Mouse (Mus musculus) midbrain, embryonic 15.5 days (tissue): ENCODE data around the gene 1700093K21Rik. TPM values are rescaled to one million over a fixed set of nuclear protein-coding genes. Genes with fewer than 3 reads are reported as not detected.
A peak's percentile ranks its signal among the peaks of the same experiment; 100 is the strongest.
"Not testable (repeated sequence)": the region's sequence is repeated elsewhere in the genome, so short reads cannot be mapped to it uniquely, and the experiment has no call there.

Experiments
- ATAC-seq: fragments of 200-750 bp; cut with Nextera tagmentation; replicated peaks from 2 replicates; pipeline ENCODE4 v1.8.0; 2017; ENCODE audit warnings: moderate TSS enrichment
- H3K27ac ChIP-seq: fragments of 300-500 bp; sonication (generic); 2 replicates; pipeline ENCODE4 v1.5.1; 2015; ENCODE audit warnings: mild to moderate bottlenecking, inconsistent platforms
- H3K27me3 ChIP-seq: fragments of 300-500 bp; sonication (generic); replicated peaks from 2 replicates; pipeline ENCODE4 v1.6.1; 2015; ENCODE audit warnings: inconsistent platforms
- H3K36me3 ChIP-seq: fragments of 300-500 bp; sonication (generic); replicated peaks from 2 replicates; pipeline ENCODE4 v1.6.1; 2015; ENCODE audit warnings: inconsistent platforms
- H3K4me1 ChIP-seq: fragments of 300-500 bp; sonication (generic); 2 replicates; pipeline ENCODE4 v1.6.1; 2015; ENCODE audit warnings: inconsistent platforms
- H3K4me2 ChIP-seq: fragments of 300-500 bp; sonication (generic); 2 replicates; pipeline ENCODE4 v1.6.1; 2015; ENCODE audit warnings: inconsistent platforms, mild to moderate bottlenecking, moderate library complexity
- H3K4me3 ChIP-seq: fragments of 300-500 bp; sonication (generic); 2 replicates; pipeline ENCODE4 v1.5.1; 2015; ENCODE audit warnings: mild to moderate bottlenecking, inconsistent platforms
- H3K9ac ChIP-seq: fragments of 300-500 bp; sonication (generic); 2 replicates; pipeline ENCODE4 v1.6.1; 2015; ENCODE audit warnings: mild to moderate bottlenecking, inconsistent platforms
- H3K9me3 ChIP-seq: fragments of 300-500 bp; sonication (generic); 2 replicates; pipeline ENCODE4 v1.6.1; 2016; ENCODE audit warnings: inconsistent platforms
- WGBS: fragments of 180-500 bp; shearing (Covaris S2); methylation state at CpG from one replicate; pipeline ENCODE4 v1.1.7; 2015; ENCODE audit warnings: mixed read lengths; 5-methylcytosine and 5-hydroxymethylcytosine counted together
- polyA plus RNA-seq: library from polyadenylated mRNA; unstranded; fragments of >200 nt; fragmentation: Nextera tagmentation; extraction: Ambion mirVana; gene quantifications from 2 replicates; pipeline ENCODE4 v1.2.1, GENCODE M21; 2015

1700093K21Rik gene
- polyA plus RNA-seq: 0.13 TPM in 2 replicates

DNA sequence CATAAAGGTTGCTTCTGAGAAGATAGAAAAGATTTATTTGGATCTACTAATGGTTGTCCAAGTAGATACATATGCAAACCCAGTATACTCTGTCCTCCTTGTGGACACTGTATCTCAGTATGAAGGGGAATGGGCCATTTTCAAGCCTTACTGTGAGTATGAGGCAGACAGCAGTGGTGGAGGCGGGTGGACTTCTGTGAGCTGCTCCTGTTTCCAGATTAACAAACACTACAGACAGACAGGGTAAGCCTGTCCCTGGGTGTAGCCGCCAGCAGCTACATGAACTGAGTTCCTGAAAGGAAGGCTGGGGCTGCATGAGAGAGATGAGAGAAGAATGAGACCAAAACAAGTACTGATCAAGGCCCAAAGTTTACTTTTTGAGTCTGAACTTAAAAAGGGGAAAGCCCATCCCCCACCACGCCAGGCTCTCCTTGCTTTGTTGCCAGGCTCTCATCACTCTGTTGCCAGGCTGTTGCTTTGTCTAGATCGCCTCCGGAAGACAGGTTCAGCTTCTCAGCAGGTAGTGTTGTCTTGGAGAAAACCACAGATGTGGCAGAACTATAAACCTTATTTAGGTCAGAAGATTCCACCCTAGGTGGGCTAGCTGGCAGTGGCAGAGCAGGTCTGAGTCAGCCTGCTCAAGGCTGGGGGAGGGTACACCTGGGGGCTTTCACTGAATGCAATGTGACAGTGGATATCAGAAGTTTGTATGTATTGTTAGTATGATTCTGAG, at the start of gene 1700093K21Rik:
Gene 1700093K21Rik (minus strand): TSS at position 683 of the 733 bp plus-strand sequence.
- ATAC-seq: no peak
- WGBS: 27% methylated on average over 5 of the region's 5 CpGs
- H3K4me2 ChIP-seq: no peak within 1 kb of the TSS

DNA sequence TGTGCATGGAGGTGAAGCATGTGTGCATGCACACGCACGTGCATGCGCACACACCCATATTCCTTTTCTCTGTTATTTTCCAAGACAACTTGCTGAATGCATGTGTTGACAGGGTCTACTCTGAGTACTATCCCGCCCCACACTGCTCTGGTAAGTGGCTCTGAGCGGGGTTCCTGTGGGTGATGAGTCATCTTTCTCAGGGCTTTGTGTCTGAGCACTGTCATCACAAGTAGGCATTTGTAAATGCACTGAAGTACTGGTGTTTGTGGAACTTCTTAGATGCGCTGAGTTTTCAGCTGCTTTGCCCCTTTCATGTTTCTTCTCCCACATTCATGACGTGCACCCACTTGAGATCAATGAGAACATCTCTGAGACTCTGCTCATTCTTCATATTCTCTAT, 49.2 kb upstream of the 1700093K21Rik start:
- Histone ChIP-seq H3K36me3 (peaks cover 15% of the 10 kb centered on the region; the same call in 1 of the 2 replicates), H3K27me3 (no peaks in the 10 kb centered on the region), H3K9ac (no peak overlapping the region), H3K9me3 (no peaks in the 10 kb centered on the region), H3K27ac (no peak overlapping the region), H3K4me1 (no peaks in the 10 kb centered on the region), H3K4me2 (no peak overlapping the region), H3K4me3 (no peak overlapping the region)
- WGBS: 92% methylated on average over 7 of the region's 7 CpGs
- no peak for ATAC-seq

More for the DNA sequence above, at the start of gene 1700093K21Rik:
- Histone ChIP-seq H3K9ac (no peak within 1 kb of the TSS), H3K4me3 (no peak within 1 kb of the TSS), H3K27ac (no peak within 1 kb of the TSS), H3K36me3 (no peaks in the 10 kb centered on the region), H3K9me3 (no peaks in the 10 kb centered on the region), H3K4me1 (no peaks in the 10 kb centered on the region), H3K27me3 (no peaks in the 10 kb centered on the region)

DNA sequence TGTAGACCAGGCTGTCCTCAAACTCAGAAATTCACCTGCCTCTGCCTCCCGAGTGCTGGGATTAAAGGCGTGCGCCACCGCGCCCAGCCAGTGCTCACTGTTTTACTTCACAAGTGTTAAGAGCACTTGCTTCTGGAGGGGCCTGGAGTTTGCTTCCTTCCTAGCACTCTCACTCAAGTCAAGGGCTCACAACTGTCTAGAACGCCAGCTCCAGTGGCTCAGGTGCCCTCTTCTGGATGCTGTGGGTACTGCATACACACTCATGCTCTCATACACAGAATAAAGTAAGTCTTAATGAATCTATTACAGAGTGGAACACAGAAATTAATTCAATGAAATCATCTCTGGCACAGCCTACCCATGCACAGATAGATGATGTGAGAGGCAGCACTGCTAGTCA, 44.8 kb upstream of the 1700093K21Rik start:
- Histone ChIP-seq H3K4me3 (no peak overlapping the region), H3K4me1 (no peaks in the 10 kb centered on the region), H3K27me3 (no peaks in the 10 kb centered on the region), H3K4me2 (no peak overlapping the region), H3K9ac (no peak overlapping the region), H3K27ac (no peak overlapping the region), H3K36me3 (peaks cover 12% of the 10 kb centered on the region; the same call in 1 of the 2 replicates), H3K9me3 (no peaks in the 10 kb centered on the region)
- 54% methylated on average over 6 of the region's 6 CpGs for WGBS
- ATAC-seq: peak; percentile 67

DNA sequence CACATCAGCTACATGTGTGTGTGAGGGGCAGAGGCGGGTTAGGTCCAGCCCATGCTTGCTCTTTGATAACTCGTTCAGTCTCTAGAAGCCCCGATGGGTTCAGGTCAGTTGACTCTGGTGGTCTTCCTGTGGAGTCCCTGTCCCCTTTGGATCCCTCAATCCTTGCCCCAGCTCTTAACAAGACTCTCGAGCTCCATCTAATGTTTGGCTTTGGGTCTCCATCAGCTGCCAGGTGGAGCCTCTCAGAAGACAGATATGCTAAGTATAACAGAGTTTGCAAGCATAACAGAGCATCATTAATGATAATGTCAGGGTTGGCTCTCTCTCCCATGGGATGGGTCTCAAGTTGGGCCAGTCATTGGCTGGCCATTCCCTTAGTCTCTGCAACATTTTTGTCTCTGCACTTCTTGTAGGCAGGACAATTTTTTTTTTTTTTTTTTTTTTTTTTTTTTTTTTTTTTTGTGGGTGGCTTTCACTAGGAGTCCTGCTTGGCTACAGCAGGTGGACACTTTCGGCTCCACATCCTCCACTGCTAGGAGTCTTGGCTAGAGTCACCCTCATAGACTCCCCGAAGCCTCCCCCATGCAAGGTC, 36.2 kb upstream of the 1700093K21Rik start:
- Histone ChIP-seq H3K27ac (no peak overlapping the region), H3K9me3 (no peaks in the 10 kb centered on the region), H3K36me3 (no peaks in the 10 kb centered on the region), H3K9ac (no peak overlapping the region), H3K4me1 (no peaks in the 10 kb centered on the region), H3K4me3 (no peak overlapping the region), H3K4me2 (no peak overlapping the region), H3K27me3 (no peaks in the 10 kb centered on the region)
- WGBS: 67% methylated on average over 6 of the region's 6 CpGs
- 0 out of 2 replicates have a peak, but pooled peaks have one; percentile 20 for ATAC-seq

DNA sequence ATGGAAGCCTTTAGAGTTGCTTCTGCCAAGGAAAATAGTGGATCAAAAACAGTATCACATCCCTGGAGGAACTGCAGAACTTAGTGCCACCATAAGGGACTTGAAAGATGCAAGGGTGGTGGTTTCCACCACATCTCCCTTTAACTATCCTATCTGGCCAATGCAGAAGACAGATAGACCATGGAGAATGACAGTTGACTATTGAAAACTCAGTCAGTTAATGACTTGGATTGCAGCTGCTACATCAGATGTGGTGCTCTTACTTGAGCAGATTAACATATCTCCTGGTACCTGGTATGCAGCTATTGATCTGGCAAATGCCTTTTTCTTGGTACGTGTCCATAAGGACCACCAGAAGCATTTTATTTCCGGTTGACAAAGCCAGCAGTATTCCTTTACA, 16.5 kb upstream of the 1700093K21Rik start:
- Histone ChIP-seq H3K27ac (no peak overlapping the region), H3K4me3 (no peak overlapping the region), H3K9ac (no peak overlapping the region), H3K4me1 (no peaks in the 10 kb centered on the region), H3K27me3 (no peaks in the 10 kb centered on the region), H3K36me3 (no peaks in the 10 kb centered on the region), H3K9me3 (no peaks in the 10 kb centered on the region), H3K4me2 (no peak overlapping the region)
- WGBS: 85% methylated on average over 2 of the region's 2 CpGs
- ATAC-seq: no peak

DNA sequence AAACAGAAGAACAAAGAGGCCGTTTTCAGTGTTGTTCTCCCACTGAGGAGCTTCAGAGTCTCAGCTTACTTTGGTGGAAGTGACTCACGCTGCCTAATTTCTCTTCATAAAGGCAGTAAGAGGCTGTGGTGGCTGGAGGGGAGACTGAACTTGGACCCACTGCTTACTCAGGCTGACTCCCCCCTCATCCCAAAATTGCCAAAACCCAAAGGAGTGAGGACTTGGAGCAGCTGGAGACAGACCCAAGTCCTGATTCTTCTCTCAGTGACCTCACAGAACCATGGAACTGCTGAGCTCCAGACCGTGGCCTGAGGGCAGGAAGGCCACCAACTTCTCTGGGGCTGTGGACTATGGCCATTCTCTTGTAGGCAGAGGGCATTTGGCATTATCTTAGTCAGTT, 2.0 kb downstream of the 1700093K21Rik start:
- ATAC-seq: no peak
- no peak overlapping the region for H3K4me2 ChIP-seq

DNA sequence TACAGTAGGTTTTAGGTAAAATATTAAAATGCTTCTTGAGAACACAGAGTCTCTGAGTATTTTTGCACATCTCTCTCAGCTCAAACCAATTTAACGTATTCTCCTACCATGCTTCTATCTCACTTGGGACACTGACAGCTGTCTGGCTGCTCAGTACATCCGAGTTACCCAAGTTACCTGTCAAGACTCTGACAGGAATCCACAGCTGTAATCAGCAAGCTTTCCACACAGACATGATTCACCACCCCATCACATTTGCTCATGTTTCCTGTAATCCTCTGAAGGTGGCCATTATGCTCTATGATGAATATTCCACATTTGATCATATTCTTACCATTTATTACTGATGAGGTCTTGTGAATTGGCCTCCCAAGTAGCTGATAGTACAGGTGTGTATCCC, 5.6 kb downstream of the 1700093K21Rik start:
- H3K36me3 ChIP-seq: no peaks in the 10 kb centered on the region
- no peak overlapping the region for H3K4me2 ChIP-seq
- ATAC-seq: no peak
- no peak overlapping the region for H3K27ac ChIP-seq
- H3K4me1 ChIP-seq: 0 out of 2 replicates have a peak, but pooled peaks cover 4% of the 10 kb centered on the region
- H3K4me3 ChIP-seq: no peak overlapping the region
- H3K9me3 ChIP-seq: no peaks in the 10 kb centered on the region
- WGBS: 79% methylated on average over 2 of the region's 2 CpGs
- H3K27me3 ChIP-seq: no peaks in the 10 kb centered on the region
- no peak overlapping the region for H3K9ac ChIP-seq

More for the DNA sequence above, 2.0 kb downstream of the 1700093K21Rik start:
- Histone ChIP-seq H3K27ac (no peak overlapping the region), H3K9me3 (no peaks in the 10 kb centered on the region), H3K4me1 (no peaks in the 10 kb centered on the region), H3K4me3 (no peak overlapping the region), H3K27me3 (no peaks in the 10 kb centered on the region), H3K36me3 (no peaks in the 10 kb centered on the region), H3K9ac (no peak overlapping the region)
- 79% methylated on average over 3 of the region's 3 CpGs for WGBS

DNA sequence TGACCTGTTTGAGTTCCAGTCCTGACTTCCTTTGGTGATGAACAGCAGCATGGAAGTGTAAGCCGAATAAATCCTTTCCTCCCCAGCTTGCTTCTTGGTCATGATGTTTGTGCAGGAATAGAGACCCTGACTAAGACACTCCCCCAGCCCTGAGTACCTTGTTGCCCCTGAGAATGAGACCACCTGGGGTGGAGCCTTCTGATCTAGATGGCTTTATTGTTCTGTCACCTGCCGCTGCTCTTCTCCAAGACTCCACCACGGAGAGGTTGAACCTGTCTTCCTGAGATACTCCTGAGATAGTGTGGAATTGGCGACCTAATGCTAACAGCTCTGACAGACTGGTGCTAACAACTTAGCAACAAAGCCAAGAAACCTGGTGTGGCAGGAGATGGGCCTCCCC, 6.2 kb downstream of the 1700093K21Rik start:
- H3K36me3 ChIP-seq, H3K27ac ChIP-seq, H3K4me3 ChIP-seq, H3K4me2 ChIP-seq, H3K4me1 ChIP-seq, H3K27me3 ChIP-seq, H3K9me3 ChIP-seq, H3K9ac ChIP-seq, ATAC-seq: not testable (repeated sequence)
- WGBS: 79% methylated on average over 4 of the region's 4 CpGs

DNA sequence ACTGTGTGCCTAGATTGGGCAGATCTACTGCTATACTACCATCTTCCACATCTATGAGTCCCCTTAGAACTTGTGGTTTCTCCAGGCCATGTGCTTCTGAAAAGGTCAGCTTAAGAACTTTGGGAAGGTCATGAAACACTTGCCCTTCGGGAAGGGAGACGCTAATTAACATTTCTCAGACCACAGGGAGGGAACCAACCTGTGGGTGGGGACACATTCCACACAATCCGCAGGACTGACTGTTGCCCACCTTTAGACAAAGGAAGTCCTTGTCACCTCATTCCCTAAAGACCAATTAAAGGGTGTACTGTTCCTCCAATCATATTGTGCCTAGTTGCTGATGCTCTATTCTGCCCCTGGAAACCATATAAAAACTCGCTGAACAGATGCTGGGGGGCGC, 16.2 kb downstream of the 1700093K21Rik start:
- not testable (repeated sequence) for H3K9ac ChIP-seq, H3K4me2 ChIP-seq, H3K27ac ChIP-seq, ATAC-seq, H3K4me1 ChIP-seq, H3K27me3 ChIP-seq, H3K4me3 ChIP-seq, H3K36me3 ChIP-seq, H3K9me3 ChIP-seq
- WGBS: 85% methylated on average over 5 of the region's 5 CpGs

DNA sequence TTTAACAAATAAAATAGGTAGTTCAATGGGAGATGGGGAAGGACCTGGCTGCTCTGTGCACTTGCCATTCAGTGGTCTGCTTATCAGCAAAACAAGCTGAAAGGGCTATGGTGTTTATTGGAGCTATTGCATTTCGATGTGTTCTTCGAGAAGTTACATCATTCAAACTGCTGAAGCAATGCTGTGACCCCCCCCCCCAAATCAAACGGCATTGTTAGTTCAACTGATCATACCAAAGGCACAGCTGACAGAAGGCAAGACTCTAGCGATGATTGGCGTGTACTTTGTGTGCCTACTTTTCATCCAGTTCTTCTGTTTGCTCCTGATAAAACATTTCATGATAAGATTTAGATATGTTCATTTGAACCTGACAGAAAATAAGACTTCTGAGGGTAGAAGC, 22.3 kb downstream of the 1700093K21Rik start:
- Histone ChIP-seq H3K4me2 (peak overlapping the region; percentile 69), H3K36me3 (0 out of 2 replicates have a peak, but pooled peaks cover 4% of the 10 kb centered on the region), H3K9me3 (no peaks in the 10 kb centered on the region), H3K27ac (peak overlapping the region; percentile 94), H3K4me1 (peaks cover 27% of the 10 kb centered on the region), H3K9ac (peak overlapping the region; percentile 50), H3K27me3 (no peaks in the 10 kb centered on the region), H3K4me3 (peak overlapping the region; percentile 69)
- no peak for ATAC-seq
- 45% methylated on average over 5 of the region's 5 CpGs for WGBS

DNA sequence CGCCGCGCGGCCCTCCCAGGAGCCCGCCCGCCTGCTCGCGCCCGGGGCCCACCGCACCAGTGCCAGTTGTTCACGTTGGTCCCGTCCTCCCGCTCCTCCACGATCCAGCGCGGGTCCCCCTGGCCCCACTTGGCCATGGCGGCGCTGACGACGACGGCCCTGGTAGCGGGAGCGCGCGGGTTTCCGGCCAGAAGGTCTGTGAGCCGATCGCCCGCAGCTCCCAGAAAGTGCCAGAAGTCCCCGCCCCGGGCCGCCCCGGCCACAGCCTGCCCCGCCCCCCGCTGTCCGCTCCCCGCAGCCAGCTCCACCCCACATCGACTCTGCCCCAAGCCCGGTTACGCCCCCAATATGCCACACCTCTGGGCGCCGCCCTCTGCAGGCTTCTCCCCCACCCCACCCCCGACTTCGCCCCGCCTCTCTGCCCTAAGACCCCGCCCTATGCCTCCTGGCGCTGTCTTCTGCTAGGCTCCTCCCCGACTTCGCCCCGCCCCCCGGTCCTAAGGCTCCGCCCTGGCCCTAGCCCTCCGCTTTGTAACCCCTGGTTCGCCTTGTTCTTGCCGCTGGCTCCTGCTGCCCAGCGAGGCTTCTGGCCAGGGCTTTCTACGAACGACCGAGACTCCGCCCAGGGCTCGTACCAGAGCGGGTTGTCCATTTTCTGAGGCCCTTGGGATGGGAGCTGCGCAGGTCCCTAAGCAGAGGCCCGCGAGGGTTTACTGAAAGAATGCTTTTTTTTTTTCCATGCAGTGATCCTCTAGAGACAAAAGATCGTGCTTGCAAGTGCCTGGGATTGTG, 23.0 kb downstream of the 1700093K21Rik start, which contains the start of gene Ahsa2:
Gene Ahsa2 (minus strand): TSS at position 313 of the 792 bp plus-strand sequence.
- peak within 1 kb of the TSS; percentile 80 for H3K9ac ChIP-seq
- H3K4me3 ChIP-seq: peak within 1 kb of the TSS; percentile 69
- H3K9me3 ChIP-seq: no peaks in the 10 kb centered on the region
- under 1% methylated on average over 61 of the region's 66 CpGs for WGBS
- H3K27ac ChIP-seq: peak within 1 kb of the TSS; percentile 94
- H3K36me3 ChIP-seq: peaks cover 10% of the 10 kb centered on the region
- ATAC-seq: peak; percentile 95
- H3K4me2 ChIP-seq: peak within 1 kb of the TSS; percentile 69
- no peaks in the 10 kb centered on the region for H3K27me3 ChIP-seq
- H3K4me1 ChIP-seq: peaks cover 27% of the 10 kb centered on the region

DNA sequence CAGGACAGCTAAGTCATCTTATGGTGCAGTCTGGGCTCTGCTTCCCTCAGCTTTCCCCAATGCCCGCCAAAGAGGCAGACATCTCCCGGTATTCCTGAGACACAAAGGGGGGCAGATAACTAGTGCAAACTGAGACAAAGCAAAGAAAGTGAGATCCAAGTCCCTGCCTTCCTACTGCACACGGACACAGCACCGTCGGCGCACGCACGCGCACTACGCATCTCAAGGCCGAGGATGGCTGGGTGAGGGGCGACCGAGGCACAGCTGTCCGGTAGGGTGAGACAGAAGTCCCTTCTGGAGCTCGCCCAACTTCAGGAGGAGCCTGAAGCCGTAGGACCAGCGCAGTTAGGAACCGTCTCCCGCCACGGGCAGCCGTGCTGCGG, 23.6 kb downstream of the 1700093K21Rik start:
- no peaks in the 10 kb centered on the region for H3K9me3 ChIP-seq
- peak overlapping the region; percentile 69 for H3K4me3 ChIP-seq
- H3K9ac ChIP-seq: peak overlapping the region; percentile 80
- H3K27me3 ChIP-seq: no peaks in the 10 kb centered on the region
- H3K27ac ChIP-seq: peak overlapping the region; percentile 94
- H3K4me2 ChIP-seq: peak overlapping the region; percentile 69
- WGBS: 0% methylated on average over 22 of the region's 22 CpGs
- ATAC-seq: peak; percentile 93
- H3K4me1 ChIP-seq: peaks cover 27% of the 10 kb centered on the region
- H3K36me3 ChIP-seq: peaks cover 16% of the 10 kb centered on the region
